Comparison of ENCODE assay signal across 17 mouse cellular contexts in genomic region chr9:85835521-85836425, GRCm38 (mm10). TPM values are rescaled to one million over a fixed set of nuclear protein-coding genes. Genes with fewer than 3 reads are reported as not detected.
DNase-seq lines count a peak whose midpoint lies in the region; ATAC-seq and TF ChIP-seq lines count a peak whose summit lies in the region.
"Had no signal": no experiment of that assay in that cellular context is flagged by ENCODE, and none has a peak within 500 bp of the region (broad histone marks: within the 10 kb centered on the region; RNA-seq: fewer than 3 reads in every experiment).

No protein-coding gene starts in this region.

- WGBS in embryonic facial prominence, embryonic 14.5 days, result 73% methylated on average over 17 of the region's 17 CpGs
- WGBS in embryonic facial prominence, embryonic 10.5 days, result 84% methylated on average over 17 of the region's 17 CpGs
- 42% methylated on average over 17 of the region's 17 CpGs for WGBS in hindbrain, postnatal 0 days
- 85% methylated on average over 17 of the region's 17 CpGs for WGBS in hindbrain, embryonic 12.5 days

- H3K27ac ChIP-seq in embryonic facial prominence, embryonic 14.5 days (replicated peaks; ENCODE audit: low read depth, low read length), result no peak overlapping the region
- no peak overlapping the region for H3K27ac ChIP-seq in embryonic facial prominence, embryonic 10.5 days (replicated peaks)
- peak overlapping the region; percentile 48; the same call in 1 of the 2 replicates for H3K27ac ChIP-seq in hindbrain, postnatal 0 days
- H3K27ac ChIP-seq in hindbrain, embryonic 12.5 days, result no peak overlapping the region
- H3K27ac ChIP-seq: embryonic facial prominence, embryonic 13.5 days; heart, embryonic 10.5 days; intestine, embryonic 15.5 days; kidney, postnatal 0 days; lung, embryonic 15.5 days; neural tube, embryonic 15.5 days had no signal

- peak; percentile 44; the same call in 1 of the 2 replicates for TF ChIP-seq CTCF in hindbrain, postnatal 0 days (IDR thresholded peaks at IDR 0.05; ENCODE audit: low read depth)

- DNase-seq in embryonic facial prominence, embryonic 14.5 days (ENCODE audit: low spot score), result no peak
- DNase-seq in embryonic facial prominence, embryonic 10.5 days (ENCODE audit: low spot score), result no peak
- DNase-seq in hindbrain, postnatal 0 days (ENCODE audit: low spot score), result peak; percentile 83
- peak; percentile 98 for DNase-seq in Muller cell, postnatal 12 days (ENCODE audit: inconsistent ontology term)
- peak; percentile 88 for DNase-seq in cerebellum, adult 9-10 months
- DNase-seq in gastrocnemius, postnatal 25 days, result no peak
- DNase-seq in adrenal gland, adult 2 months, result no peak
- DNase-seq: adrenal gland, postnatal 25 days; heart, postnatal 14 days had no signal

- H3K9me3 ChIP-seq in embryonic facial prominence, embryonic 14.5 days (ENCODE audit: control insufficient read depth, low read length), result no peaks in the 10 kb centered on the region
- H3K9me3 ChIP-seq in embryonic facial prominence, embryonic 10.5 days, result no peaks in the 10 kb centered on the region
- no peaks in the 10 kb centered on the region for H3K9me3 ChIP-seq in hindbrain, postnatal 0 days (ENCODE audit: low read length)
- no peaks in the 10 kb centered on the region for H3K9me3 ChIP-seq in hindbrain, embryonic 12.5 days (replicated peaks)
- H3K9me3 ChIP-seq: embryonic facial prominence, embryonic 13.5 days; heart, embryonic 10.5 days; intestine, embryonic 15.5 days; lung, embryonic 15.5 days; neural tube, embryonic 15.5 days had no signal

- H3K4me2 ChIP-seq in embryonic facial prominence, embryonic 14.5 days (ENCODE audit: low read depth, low read length), result no peak overlapping the region
- H3K4me2 ChIP-seq in hindbrain, postnatal 0 days (ENCODE audit: low read depth, low read length), result peak overlapping the region; percentile 16; the same call in 1 of the 2 replicates
- no peak overlapping the region for H3K4me2 ChIP-seq in hindbrain, embryonic 12.5 days (replicated peaks)
- H3K4me2 ChIP-seq: embryonic facial prominence, embryonic 13.5 days; intestine, embryonic 15.5 days; liver, embryonic 11.5 days; lung, embryonic 15.5 days; neural tube, embryonic 15.5 days had no signal

- H3K9ac ChIP-seq in embryonic facial prominence, embryonic 14.5 days (ENCODE audit: low read depth, low read length), result no peak overlapping the region
- H3K9ac ChIP-seq in hindbrain, postnatal 0 days (replicated peaks; ENCODE audit: low read length), result no peak overlapping the region
- no peak overlapping the region for H3K9ac ChIP-seq in hindbrain, embryonic 12.5 days
- H3K9ac ChIP-seq: embryonic facial prominence, embryonic 13.5 days; intestine, embryonic 15.5 days; lung, embryonic 15.5 days; neural tube, embryonic 15.5 days had no signal

- peak; percentile 30; the same call in 1 of the 2 replicates for ATAC-seq in embryonic facial prominence, embryonic 14.5 days (ENCODE audit: low read depth)
- peak; percentile 93 for ATAC-seq in hindbrain, postnatal 0 days
- no peak for ATAC-seq in hindbrain, embryonic 12.5 days (ENCODE audit: low FRiP score)
- ATAC-seq: intestine, embryonic 15.5 days had no signal

- H3K36me3 ChIP-seq in embryonic facial prominence, embryonic 14.5 days (ENCODE audit: control insufficient read depth, insufficient read depth, low read length), result no peaks in the 10 kb centered on the region
- H3K36me3 ChIP-seq in embryonic facial prominence, embryonic 10.5 days (replicated peaks), result no peaks in the 10 kb centered on the region
- H3K36me3 ChIP-seq in hindbrain, postnatal 0 days (ENCODE audit: insufficient read depth, low read length), result no peaks in the 10 kb centered on the region
- no peaks in the 10 kb centered on the region for H3K36me3 ChIP-seq in hindbrain, embryonic 12.5 days
- H3K36me3 ChIP-seq: embryonic facial prominence, embryonic 13.5 days; heart, embryonic 10.5 days; intestine, embryonic 15.5 days; lung, embryonic 15.5 days; neural tube, embryonic 15.5 days had no signal

- H3K4me1 ChIP-seq in embryonic facial prominence, embryonic 14.5 days (ENCODE audit: control insufficient read depth, insufficient read depth, low read length), result no peaks in the 10 kb centered on the region
- H3K4me1 ChIP-seq in embryonic facial prominence, embryonic 10.5 days, result no peaks in the 10 kb centered on the region
- no peaks in the 10 kb centered on the region for H3K4me1 ChIP-seq in hindbrain, postnatal 0 days (ENCODE audit: insufficient read depth, low read length)
- H3K4me1 ChIP-seq in hindbrain, embryonic 12.5 days, result no peaks in the 10 kb centered on the region
- H3K4me1 ChIP-seq: embryonic facial prominence, embryonic 13.5 days; heart, embryonic 10.5 days; intestine, embryonic 15.5 days; lung, embryonic 15.5 days; neural tube, embryonic 15.5 days had no signal

- H3K4me3 ChIP-seq in embryonic facial prominence, embryonic 14.5 days (ENCODE audit: low read depth, low read length), result no peak overlapping the region
- H3K4me3 ChIP-seq in embryonic facial prominence, embryonic 10.5 days, result no peak overlapping the region
- H3K4me3 ChIP-seq in hindbrain, postnatal 0 days (ENCODE audit: low read length), result no peak overlapping the region
- H3K4me3 ChIP-seq in hindbrain, embryonic 12.5 days, result no peak overlapping the region
- H3K4me3 ChIP-seq: embryonic facial prominence, embryonic 13.5 days; heart, embryonic 10.5 days; intestine, embryonic 15.5 days; lung, embryonic 15.5 days; neural tube, embryonic 15.5 days had no signal

- no peaks in the 10 kb centered on the region for H3K27me3 ChIP-seq in embryonic facial prominence, embryonic 14.5 days (replicated peaks; ENCODE audit: control insufficient read depth, insufficient read depth, low read length)
- peaks cover 5% of the 10 kb centered on the region for H3K27me3 ChIP-seq in embryonic facial prominence, embryonic 10.5 days (replicated peaks; ENCODE audit: low read depth, poor library complexity, severe bottlenecking)
- no peaks in the 10 kb centered on the region for H3K27me3 ChIP-seq in hindbrain, postnatal 0 days (ENCODE audit: insufficient read depth, low read length)
- H3K27me3 ChIP-seq in hindbrain, embryonic 12.5 days, result no peaks in the 10 kb centered on the region
- H3K27me3 ChIP-seq: intestine, embryonic 15.5 days; lung, embryonic 15.5 days; neural tube, embryonic 15.5 days had no signal

RNA-seq across cellular contexts. Expression of gene Tpbg, which starts 6.4 kb away (rescaled TPM):
- 21.6 and 25.2 TPM in 2 replicates for polyA plus RNA-seq in embryonic facial prominence, embryonic 14.5 days (2014; fragmentation: Nextera tagmentation; extraction: Ambion mirVana)
- 14.5 and 16.9 TPM in 2 replicates for polyA plus RNA-seq in embryonic facial prominence, embryonic 10.5 days (2016; fragmentation: Nextera tagmentation; extraction: Ambion mirVana)
- 57.7 and 58.5 TPM in 2 replicates for total RNA-seq in hindbrain, postnatal 0 days (2014; rRNA removed)
- polyA plus RNA-seq in hindbrain, postnatal 0 days (2015; fragmentation: Nextera tagmentation; extraction: Ambion mirVana), result 20.6 and 21.2 TPM in 2 replicates
- polyA plus RNA-seq in hindbrain, embryonic 12.5 days (2016; fragmentation: Nextera tagmentation; extraction: Ambion mirVana), result 37.1 and 46.4 TPM in 2 replicates
- total RNA-seq in gastrocnemius, postnatal 25 days (2021), result 1 to 10 TPM; 1.5 to 2.5 TPM
- total RNA-seq in adrenal gland, adult 2 months (2021), result 1 to 10 TPM; 1.0 to 1.7 TPM
- polyA plus RNA-seq in adrenal gland, adult 2 months (2012; rRNA removed), result 1.9 and 2.4 TPM in 2 replicates

Comparison
In these comparisons a context has a peak if more than half of its experiments do, and no peak if none do; other contexts are left out.
1. DNase-seq: peak in hindbrain, postnatal 0 days (single experiment), Muller cell, postnatal 12 days (single experiment) and cerebellum, adult 9-10 months (single experiment); none in embryonic facial prominence, embryonic 14.5 days (single experiment), embryonic facial prominence, embryonic 10.5 days (single experiment), gastrocnemius, postnatal 25 days (single experiment) and adrenal gland, adult 2 months (single experiment).